Mouse (Mus musculus) forebrain, postnatal 0 days (tissue): Measurements from ENCODE around the gene Ankrd60. TPM values are rescaled to one million over a fixed set of nuclear protein-coding genes. Genes with fewer than 3 reads are reported as not detected.

Experiments used
- ATAC-seq: fragments of 200-750 bp; cut with Nextera tagmentation; 2 replicates; pipeline ENCODE4 v1.8.0; 2017; ENCODE audit warnings: mild to moderate bottlenecking, moderate library complexity
- DNase-seq: peaks from one replicate; pipeline ENCODE4 v3.0.0-alpha.2; 2015
- H3K27ac ChIP-seq: fragments of 300-500 bp; sonication (generic); 2 replicates; pipeline ENCODE4 v1.5.1; 2014; ENCODE audit warnings: low read depth, mild to moderate bottlenecking, antibody characterized with exemption, low read length, moderate library complexity, mixed read lengths
- H3K27me3 ChIP-seq: fragments of 300-500 bp; sonication (generic); 2 replicates; pipeline ENCODE4 v1.6.1; 2014; ENCODE audit warnings: mild to moderate bottlenecking, low read length, mixed read lengths; ENCODE audit not compliant: insufficient read depth
- H3K36me3 ChIP-seq: fragments of 300-500 bp; sonication (generic); 2 replicates; pipeline ENCODE4 v1.6.1; 2014; ENCODE audit warnings: mild to moderate bottlenecking, moderate library complexity; ENCODE audit not compliant: insufficient read depth
- H3K4me1 ChIP-seq: fragments of 300-500 bp; sonication (generic); 2 replicates; pipeline ENCODE4 v1.6.1; 2014; ENCODE audit warnings: antibody characterized with exemption; ENCODE audit not compliant: insufficient read depth
- H3K4me2 ChIP-seq: fragments of 300-500 bp; sonication (generic); 2 replicates; pipeline ENCODE4 v1.6.1; 2014; ENCODE audit warnings: low read depth, mild to moderate bottlenecking, moderate library complexity
- H3K4me3 ChIP-seq: fragments of 300-500 bp; sonication (generic); 2 replicates; pipeline ENCODE4 v1.5.1; 2014; ENCODE audit warnings: low read depth, low read length, mixed read lengths
- H3K9ac ChIP-seq: fragments of 300-500 bp; sonication (generic); 2 replicates; pipeline ENCODE4 v1.6.1; 2014; ENCODE audit warnings: mild to moderate bottlenecking
- H3K9me3 ChIP-seq: fragments of 300-500 bp; sonication (generic); 2 replicates; pipeline ENCODE4 v1.6.1; 2016; ENCODE audit warnings: low read length
- CTCF ChIP-seq: sonication (generic); IDR thresholded peaks from 2 replicates; pipeline ENCODE4 v1.5.1; 2016; ENCODE audit warnings: antibody characterized with exemption, control low read depth, low read depth
- whole genome bisulfite sequencing: fragments of 180-500 bp; shearing (Covaris S2); extraction: QIAGEN DNeasy Blood & Tissue Kit; methylation state at CpG from one replicate; pipeline ENCODE4 v1.1.7; 2014; 5-methylcytosine and 5-hydroxymethylcytosine counted together
- polyA plus RNA-seq: library from polyadenylated mRNA; unstranded; fragments of >200 nt; fragmentation: Nextera tagmentation; extraction: Ambion mirVana; gene quantifications from 2 replicates; pipeline ENCODE4 v1.2.1, GENCODE M21; 2015
- total RNA-seq: library from RNA; depleted of rRNA; stranded (reverse); fragments of >200 nt; gene quantifications from 2 replicates; pipeline ENCODE4 v1.2.3, GENCODE M21; 2014; rRNA removed

Gene Ankrd60
- total RNA-seq (not detected in 2 replicates), polyA plus RNA-seq (not detected in 2 replicates)

DNA sequence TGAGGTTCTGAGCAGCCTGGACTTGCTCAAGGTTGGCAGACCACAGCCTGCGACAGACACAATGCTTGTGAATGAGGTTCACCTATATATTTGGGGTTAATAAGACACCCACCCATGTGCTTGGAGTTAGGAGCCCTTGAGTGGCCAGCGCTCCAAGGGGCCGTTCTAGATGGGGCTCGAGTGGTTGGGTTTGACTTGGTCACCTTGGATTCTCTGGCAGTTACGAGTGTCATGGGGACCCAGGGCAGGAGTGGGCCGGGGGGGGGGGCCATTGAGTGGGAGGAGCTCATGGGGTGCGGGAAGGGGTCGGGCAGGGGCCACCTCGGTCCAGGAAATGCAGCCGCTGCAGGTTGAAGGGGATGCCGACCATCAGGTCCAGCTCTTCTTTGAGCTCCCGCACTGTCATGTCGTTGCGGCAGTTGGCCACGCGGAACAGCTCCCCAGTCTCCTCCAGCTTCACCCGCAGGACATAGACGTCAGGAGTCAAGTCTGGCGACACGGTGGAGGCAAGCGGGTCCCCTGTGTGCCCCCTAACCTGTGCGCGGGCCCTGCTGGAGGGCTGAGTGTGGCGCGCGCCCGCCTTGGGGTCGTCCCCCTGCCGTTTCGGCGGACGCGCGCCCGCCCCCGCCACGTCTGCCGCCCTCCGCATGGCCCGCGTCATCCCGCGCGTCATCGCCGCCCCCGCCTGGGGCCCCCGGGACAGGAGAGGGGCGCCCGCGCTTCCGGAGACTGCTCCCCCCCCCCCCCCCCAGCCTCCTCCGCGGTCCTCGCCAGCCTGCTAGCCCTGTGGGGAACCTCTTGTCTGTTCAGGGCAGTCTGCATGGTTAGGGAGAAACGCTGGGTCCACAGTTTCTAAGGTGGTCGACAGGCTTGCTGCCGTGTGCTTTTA lies at the start of gene Ankrd60:
Gene Ankrd60, minus strand, starts transcription at position 697 of the 889 bp plus-strand sequence.
- peak; percentile 39 for TF ChIP-seq CTCF

GRCm38 (mm10) chr2:173625786-173626185 lies 47.6 kb upstream of the Ankrd60 start:
- Histone ChIP-seq H3K9me3 (no peaks in the 10 kb centered on the region), H3K4me1 (no peaks in the 10 kb centered on the region), H3K4me3 (no peak overlapping the region), H3K27me3 (no peaks in the 10 kb centered on the region), H3K36me3 (no peaks in the 10 kb centered on the region), H3K9ac (no peak overlapping the region), H3K4me2 (no peak overlapping the region), H3K27ac (no peak overlapping the region)
- TF ChIP-seq CTCF: no peak
- 90% methylated on average over 3 of the region's 3 CpGs for whole genome bisulfite sequencing
- no peak for DNase-seq
- ATAC-seq: no peak

More for the DNA sequence above, at the start of gene Ankrd60:
- Histone ChIP-seq H3K9me3 (no peaks in the 10 kb centered on the region), H3K36me3 (no peaks in the 10 kb centered on the region), H3K4me3 (peak within 1 kb of the TSS; percentile 39), H3K27me3 (peaks cover 14% of the 10 kb centered on the region), H3K4me2 (peak within 1 kb of the TSS; percentile 72), H3K27ac (no peak within 1 kb of the TSS), H3K9ac (0 out of 2 replicates have a peak within 1 kb of the TSS, but pooled peaks have one; percentile 18), H3K4me1 (no peaks in the 10 kb centered on the region)
- 15% methylated on average over 44 of the region's 58 CpGs for WGBS
- peak; percentile 70 for ATAC-seq
- DNase-seq: no peak

DNA sequence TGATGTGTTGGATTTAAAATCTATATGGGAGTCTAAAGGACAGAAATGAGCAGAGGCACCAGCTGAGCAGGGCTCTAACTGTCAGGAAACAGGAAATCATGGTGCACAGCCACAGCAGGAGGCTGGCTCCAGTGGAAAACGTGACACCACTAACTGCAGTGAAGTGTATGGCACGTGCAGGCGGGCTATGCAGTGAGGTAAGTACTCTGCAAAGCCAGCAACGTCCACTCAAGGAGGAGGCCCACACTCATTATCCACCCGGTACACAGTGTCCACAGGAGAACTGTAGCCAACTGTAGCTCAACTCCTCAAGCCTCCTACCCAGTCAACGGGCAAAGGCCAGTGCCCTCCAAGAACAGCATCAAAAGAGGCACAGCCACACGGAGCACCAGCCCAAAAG lies 46.5 kb upstream of the Ankrd60 start:
- Histone ChIP-seq H3K9me3 (no peaks in the 10 kb centered on the region), H3K9ac (no peak overlapping the region), H3K4me1 (no peaks in the 10 kb centered on the region), H3K4me2 (no peak overlapping the region), H3K27me3 (no peaks in the 10 kb centered on the region), H3K4me3 (no peak overlapping the region), H3K27ac (no peak overlapping the region), H3K36me3 (no peaks in the 10 kb centered on the region)
- DNase-seq: no peak
- no peak for TF ChIP-seq CTCF
- no peak for ATAC-seq
- WGBS: 76% methylated on average over 7 of the region's 7 CpGs

DNA sequence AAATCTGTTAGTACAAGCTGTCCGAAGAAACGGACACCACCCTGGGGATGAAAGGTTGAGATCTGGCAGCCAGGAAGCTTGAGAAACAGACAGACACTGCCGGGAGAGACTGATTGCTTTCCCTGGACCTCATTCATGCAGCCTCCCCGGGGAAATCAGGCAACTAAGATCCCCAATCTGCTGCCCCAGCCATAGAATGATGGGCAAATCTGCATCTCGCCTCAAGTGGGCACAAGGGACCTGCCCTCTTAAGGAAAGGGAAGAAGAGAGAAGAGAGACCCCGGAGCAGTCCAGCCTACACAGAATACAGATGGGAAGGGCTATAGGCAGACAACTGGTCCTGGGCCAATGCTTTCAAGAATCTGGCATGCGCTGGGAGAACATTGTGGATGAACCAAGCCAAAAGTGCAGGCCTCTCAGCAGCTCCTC lies 44.0 kb upstream of the Ankrd60 start:
- no peak for DNase-seq
- WGBS: 74% methylated on average over 7 of the region's 7 CpGs

DNA sequence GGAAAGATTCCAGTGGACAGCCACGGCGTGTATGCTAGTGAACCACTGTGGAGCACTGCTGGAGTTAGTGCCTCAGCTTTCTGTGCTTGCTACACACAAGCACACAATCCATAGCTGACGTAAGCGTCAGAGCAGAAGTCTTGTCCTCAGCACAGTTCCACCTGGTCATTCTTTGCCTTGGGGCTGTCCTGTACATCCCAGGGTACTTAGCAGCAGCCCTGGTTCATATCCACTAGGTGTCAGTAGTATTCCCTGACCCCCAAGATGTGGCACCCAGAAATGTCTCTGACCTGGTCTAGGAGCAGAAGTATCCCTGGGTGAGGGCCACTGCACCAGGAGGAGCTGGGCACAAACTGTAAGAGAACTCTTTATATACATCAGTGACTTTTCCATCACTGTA lies 42.5 kb upstream of the Ankrd60 start:
- 0 out of 2 replicates have a peak, but pooled peaks cover 5% of the 10 kb centered on the region for H3K9me3 ChIP-seq
- no peak for DNase-seq
- 94% methylated on average over 4 of the region's 4 CpGs for WGBS
- H3K36me3 ChIP-seq: no peaks in the 10 kb centered on the region
- no peak overlapping the region for H3K4me2 ChIP-seq
- no peak for TF ChIP-seq CTCF
- no peaks in the 10 kb centered on the region for H3K4me1 ChIP-seq
- H3K4me3 ChIP-seq: no peak overlapping the region
- no peak overlapping the region for H3K27ac ChIP-seq
- H3K27me3 ChIP-seq: no peaks in the 10 kb centered on the region
- no peak overlapping the region for H3K9ac ChIP-seq
- ATAC-seq: no peak

More for the DNA sequence above, 44.0 kb upstream of the Ankrd60 start:
- Histone ChIP-seq H3K9ac (no peak overlapping the region), H3K27me3 (no peaks in the 10 kb centered on the region), H3K4me2 (no peak overlapping the region), H3K4me1 (no peaks in the 10 kb centered on the region), H3K36me3 (no peaks in the 10 kb centered on the region), H3K27ac (no peak overlapping the region), H3K9me3 (no peaks in the 10 kb centered on the region), H3K4me3 (no peak overlapping the region)
- ATAC-seq: no peak
- TF ChIP-seq CTCF: no peak

DNA sequence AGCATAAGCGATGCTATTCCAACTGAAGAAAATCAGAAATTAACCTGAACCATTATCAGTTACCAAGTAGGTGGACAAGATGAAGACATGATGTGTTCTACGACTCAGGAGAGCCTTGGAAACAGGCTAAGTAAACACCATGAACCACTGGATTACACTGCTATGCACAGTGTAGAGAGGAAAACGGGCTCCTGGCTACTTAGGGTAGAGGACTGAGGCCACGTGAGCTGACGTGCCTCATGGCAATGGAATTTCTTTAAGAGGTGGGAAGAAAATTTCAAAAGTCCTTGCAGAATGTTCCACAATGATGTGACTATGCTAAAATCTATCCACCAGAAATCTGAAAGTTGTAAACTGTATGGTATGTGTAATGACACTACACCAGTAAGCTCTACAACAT lies 41.0 kb upstream of the Ankrd60 start:
- no peak for ATAC-seq
- H3K27ac ChIP-seq: no peak overlapping the region
- no peaks in the 10 kb centered on the region for H3K4me1 ChIP-seq
- no peak overlapping the region for H3K4me3 ChIP-seq
- no peaks in the 10 kb centered on the region for H3K27me3 ChIP-seq
- 0 out of 2 replicates have a peak, but pooled peaks cover 5% of the 10 kb centered on the region for H3K9me3 ChIP-seq
- TF ChIP-seq CTCF: no peak
- WGBS: 93% methylated on average over 5 of the region's 5 CpGs
- no peak overlapping the region for H3K9ac ChIP-seq
- H3K4me2 ChIP-seq: no peak overlapping the region
- H3K36me3 ChIP-seq: no peaks in the 10 kb centered on the region
- DNase-seq: no peak

DNA sequence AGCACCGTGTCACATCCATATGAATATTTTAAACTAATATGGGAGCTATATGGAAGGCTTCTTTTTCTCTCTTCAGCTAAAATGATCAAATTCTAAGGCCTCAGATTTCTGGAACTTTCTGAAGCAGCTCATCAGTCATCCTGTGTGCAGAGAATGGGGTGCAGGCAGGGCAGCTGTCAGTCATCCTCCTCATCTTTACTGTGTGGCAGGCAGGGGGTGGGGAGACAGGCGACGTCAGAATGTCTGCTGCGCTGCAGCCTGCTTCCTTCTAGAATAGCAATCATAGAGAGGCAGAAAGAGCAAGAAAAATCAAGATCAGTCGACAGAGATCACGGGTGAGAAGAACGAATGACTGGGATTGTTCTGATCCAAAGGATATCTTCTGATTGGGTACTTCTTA lies 38.0 kb upstream of the Ankrd60 start:
- no peak overlapping the region for H3K4me2 ChIP-seq
- no peaks in the 10 kb centered on the region for H3K36me3 ChIP-seq
- H3K4me1 ChIP-seq: no peaks in the 10 kb centered on the region
- no peak overlapping the region for H3K27ac ChIP-seq
- no peak overlapping the region for H3K9ac ChIP-seq
- H3K27me3 ChIP-seq: no peaks in the 10 kb centered on the region
- no peak for TF ChIP-seq CTCF
- ATAC-seq (no peak), DNase-seq (no peak)
- 0 out of 2 replicates have a peak, but pooled peaks cover 5% of the 10 kb centered on the region for H3K9me3 ChIP-seq
- no peak overlapping the region for H3K4me3 ChIP-seq
- WGBS: 53% methylated on average over 7 of the region's 7 CpGs
